Mouse (Mus musculus) spleen, postnatal 36 days (tissue): ENCODE results near the gene N4bp1.

Source experiments
- DNase-seq, 2 experiments: peaks; one replicate each; pipeline ENCODE4 v3.0.0; 2022; ENCODE audit warnings: low spot score in 2 of 2, mixed read lengths in 1 of 2

N4bp1 gene

DNA sequence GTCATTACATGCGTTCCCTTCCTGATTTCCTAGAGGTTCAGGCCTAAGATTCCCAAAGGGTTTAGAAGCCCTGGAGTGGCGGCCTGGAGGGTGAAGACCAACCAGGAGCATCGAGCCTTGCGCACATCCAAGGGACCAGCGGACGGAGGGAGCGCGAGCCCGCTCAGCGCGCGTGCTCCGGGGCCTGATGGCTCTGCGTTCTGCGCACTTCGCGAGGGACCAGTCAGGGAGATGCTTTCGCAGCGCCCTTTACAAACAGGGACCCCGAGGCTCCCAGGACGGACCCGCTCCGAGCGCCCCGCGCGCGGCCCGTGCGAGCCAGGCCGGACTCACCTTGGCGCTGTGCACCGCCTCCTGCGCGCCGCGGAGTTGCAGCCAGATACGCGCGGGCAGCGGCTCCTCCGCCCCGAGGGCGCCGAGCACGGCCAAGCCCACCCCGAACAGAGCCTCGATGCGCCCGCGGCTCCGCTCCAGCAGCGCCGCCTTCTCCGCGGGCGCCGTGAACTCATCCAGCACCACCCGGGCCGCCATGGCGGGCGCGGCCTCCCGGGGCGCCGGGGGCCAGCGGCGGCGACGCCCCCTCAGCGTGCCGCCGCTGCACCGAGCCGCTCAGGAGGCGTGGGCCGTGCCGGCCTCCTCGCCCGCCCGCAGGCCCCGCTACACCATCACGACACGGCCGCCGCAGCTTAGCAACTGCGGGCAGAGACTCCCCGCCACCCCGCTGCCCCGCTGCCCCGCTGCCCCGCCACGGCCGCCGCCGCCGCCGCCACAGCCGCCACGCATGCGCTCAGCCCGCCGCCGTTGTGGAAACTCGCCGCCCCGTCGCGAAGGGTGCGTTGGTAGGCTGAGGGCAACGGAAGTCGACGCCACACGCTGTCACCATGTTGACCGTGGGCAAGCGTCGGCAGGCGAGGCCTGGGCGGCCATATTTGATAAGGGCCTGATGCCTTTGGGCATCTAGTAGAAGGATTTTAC is at the start of gene N4bp1:
Gene N4bp1, minus strand, starts transcription at position 770 of the 975 bp plus-strand sequence.
- DNase-seq = peak; percentile 91 to 92

DNA sequence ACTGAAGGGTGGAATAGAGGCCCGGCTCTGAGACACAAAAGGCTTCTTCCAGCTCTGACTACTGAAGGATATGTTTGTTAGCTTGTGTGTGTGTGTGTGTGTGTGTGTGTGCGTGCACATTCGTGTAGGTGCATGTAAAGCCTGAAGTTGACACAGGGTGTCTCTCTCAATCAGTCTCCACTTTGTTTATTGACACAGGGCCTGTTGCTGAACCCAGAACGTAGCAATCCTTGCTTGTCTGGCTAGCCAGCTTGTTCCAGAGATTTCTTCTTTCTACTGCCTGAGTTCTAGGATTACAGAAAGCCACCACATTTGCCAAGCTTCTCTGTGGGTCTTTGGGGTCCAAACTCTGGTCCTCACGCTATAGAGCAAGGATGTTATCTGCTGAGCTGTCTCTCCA is 49.8 kb upstream of the N4bp1 start:
- no peak for DNase-seq

DNA sequence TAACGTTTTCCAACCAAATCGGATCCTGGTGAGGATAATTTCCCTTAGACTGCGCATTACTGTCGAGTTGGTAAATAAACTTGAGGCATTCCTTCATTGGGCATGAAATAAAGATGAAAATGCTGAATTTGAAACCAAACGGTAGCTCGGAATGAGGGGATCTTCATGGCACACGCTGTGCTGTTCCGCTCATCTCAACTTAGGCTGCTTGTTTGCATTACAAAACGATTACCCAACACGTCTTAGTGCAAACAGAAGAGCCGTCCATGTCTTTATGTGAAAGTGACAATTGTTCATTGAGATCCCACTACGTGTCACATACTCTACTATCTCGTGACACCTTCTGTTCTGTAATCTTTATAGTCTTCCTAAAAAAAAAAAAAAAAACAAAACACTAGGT is 49.3 kb upstream of the N4bp1 start:
- no peak for DNase-seq

- no peak for DNase-seq
Observed at GRCm38 (mm10) chr8:86933898-86934297, 48.8 kb upstream of the N4bp1 start.

DNA sequence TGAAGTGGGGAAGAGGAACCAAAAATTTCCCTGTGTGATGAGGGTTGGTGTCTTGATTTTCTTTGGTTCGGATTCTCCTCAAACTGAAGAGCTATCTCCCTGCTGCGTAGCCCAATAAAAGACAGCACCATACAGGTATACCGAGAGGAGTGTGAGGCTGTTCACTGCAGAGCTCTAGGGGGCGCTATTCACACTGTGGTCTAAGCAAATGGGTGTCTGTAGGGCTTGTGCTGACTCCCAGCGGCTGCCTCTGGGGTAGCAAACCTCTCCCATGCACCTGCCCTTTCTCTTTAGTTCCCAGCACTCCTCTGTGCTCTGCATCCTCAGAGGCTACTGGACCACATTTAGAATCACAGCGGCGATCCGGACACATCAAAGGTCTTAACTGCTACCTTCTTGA is 41.2 kb upstream of the N4bp1 start:
- DNase-seq = no peak

- DNase-seq = no peak
Observed at GRCm38 (mm10) chr8:86923219-86923835, 38.3 kb upstream of the N4bp1 start.

GRCm38 (mm10) chr8:86922673-86923072 is 37.6 kb upstream of the N4bp1 start:
- DNase-seq = no peak

- no peak for DNase-seq
Observed at GRCm38 (mm10) chr8:86922141-86922540, 37.1 kb upstream of the N4bp1 start.

GRCm38 (mm10) chr8:86920996-86921395 is 35.9 kb upstream of the N4bp1 start:
- DNase-seq = no peak

DNA sequence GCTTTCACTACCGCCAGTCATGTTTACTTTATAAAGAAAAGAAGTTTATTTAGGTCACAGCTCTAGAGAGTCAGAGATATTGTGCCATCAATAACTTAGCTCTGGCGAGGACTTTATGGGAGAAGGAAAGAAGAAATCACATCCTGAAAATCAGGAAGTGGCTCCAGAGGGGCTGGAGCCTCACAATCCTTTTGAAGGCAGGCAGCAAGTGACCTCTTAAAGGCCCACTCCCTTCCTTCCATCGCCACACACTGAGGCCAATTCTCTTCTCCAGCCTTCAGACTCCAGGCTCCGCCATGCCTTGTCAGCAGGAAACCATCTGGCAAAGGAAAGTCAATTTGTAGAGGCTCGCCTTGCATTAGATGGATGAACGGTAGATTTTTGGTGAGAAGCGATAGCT is 35.4 kb upstream of the N4bp1 start:
- DNase-seq = no peak

- DNase-seq = no peak
Observed at GRCm38 (mm10) chr8:86920024-86920423, 35.0 kb upstream of the N4bp1 start.

GRCm38 (mm10) chr8:86919262-86919661 is 34.2 kb upstream of the N4bp1 start:
- no peak for DNase-seq

DNA sequence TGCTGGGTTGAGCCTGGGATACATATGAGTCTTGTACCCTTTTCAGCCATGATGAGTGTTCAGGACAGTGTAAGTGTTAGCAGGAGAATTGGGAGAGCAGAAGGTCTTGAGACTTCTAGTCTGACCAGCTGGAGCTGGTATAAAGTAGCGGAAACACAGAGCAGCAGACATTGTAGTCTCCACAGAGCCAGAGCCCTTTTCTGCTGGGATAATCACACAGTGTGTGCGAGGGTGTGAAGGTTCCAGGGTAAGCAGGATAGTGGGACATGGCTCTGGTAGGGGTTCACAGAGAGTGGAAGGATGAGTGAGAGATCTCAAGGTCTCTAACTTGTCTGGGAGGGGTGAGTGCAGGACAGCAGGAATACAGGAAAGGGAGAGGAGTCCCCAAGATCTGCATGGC is 33.0 kb upstream of the N4bp1 start:
- no peak for DNase-seq

- no peak for DNase-seq
Observed at GRCm38 (mm10) chr8:86917689-86918088, 32.6 kb upstream of the N4bp1 start.

GRCm38 (mm10) chr8:86916369-86916768 is 31.3 kb upstream of the N4bp1 start:
- DNase-seq = no peak

GRCm38 (mm10) chr8:86911136-86911535 is 26.1 kb upstream of the N4bp1 start:
- peak; percentile 49 to 53 for DNase-seq

DNA sequence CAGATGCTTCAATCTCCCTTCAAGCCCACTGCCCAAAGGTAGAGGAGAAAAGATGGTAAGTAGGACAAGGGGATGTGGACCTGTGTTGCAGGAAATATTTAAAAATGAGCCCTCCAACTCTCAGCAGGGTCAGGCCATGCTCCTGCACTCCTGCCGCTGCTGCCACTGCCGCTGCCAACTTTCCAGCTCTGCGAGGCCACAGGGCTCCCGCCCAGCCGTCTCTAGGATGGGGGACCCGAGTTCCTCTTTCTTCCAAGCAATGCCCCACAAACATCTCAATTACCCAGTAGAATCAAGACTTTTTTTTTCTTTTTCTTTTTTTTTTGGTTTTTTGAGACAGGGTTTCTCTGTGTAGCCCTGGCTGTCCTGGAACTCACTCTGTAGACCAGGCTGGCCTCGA is 25.2 kb upstream of the N4bp1 start:
- no peak for DNase-seq

DNA sequence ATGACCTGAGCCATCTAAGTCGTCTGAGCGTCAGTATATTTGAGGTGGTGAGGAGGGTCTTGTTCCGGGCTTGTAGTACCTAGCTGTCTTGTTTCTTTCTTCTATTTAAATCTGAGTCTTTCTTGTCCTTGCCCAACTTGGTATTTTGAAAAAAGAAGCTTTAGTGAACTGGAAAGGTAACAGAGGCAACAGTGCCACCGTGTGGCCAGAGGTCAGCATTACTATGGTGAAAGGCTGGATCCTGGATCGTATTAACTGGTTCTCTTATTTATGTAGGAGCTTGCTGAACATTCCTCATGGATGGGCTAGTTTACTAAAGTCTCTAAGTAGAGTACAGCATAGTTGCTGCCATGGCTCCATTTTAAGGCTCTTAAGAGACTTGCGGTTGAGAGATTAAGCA is 23.5 kb upstream of the N4bp1 start:
- DNase-seq = peak; percentile 36 to 47

DNA sequence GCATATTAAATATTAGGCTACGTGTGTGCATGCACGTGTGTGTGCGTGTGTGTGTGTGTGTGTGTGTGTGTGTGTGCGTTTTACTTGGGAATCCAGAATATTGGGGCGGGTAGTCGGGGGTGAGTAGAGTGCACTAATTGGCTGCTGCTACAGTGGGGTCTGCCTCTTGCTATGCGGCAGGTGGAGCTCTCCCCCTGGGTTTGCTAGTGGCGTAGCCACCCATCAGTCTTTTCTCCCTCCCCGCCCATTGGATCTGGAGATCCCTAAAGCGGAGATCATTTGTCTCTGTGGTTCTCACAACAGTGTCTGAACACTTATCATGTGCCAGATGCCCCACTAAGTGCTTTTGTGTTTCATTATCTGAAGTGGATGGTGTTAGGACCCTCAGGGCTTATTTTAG is 19.9 kb upstream of the N4bp1 start:
- DNase-seq = no peak

DNA sequence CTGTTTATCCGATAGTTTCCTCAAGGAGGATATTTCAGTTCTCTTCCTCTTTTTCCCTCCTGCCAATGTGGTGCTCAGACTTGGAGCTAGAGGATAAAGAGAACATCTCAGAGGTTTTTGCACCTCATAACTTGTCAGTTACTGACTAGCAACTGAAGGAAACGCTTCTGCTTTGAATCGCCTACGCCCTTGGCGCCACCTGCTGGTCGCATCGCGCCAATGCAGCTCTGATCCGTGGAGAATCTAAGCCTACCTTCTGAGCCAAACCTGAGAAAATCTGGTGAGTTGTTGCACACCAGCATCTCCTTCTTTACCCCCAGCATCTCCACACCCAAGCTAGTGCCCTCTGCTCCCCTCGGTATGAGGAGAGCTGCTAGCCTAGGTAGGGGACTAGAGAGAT is 18.0 kb upstream of the N4bp1 start:
- DNase-seq = peak; percentile 61 to 72

GRCm38 (mm10) chr8:86902656-86903055 is 17.6 kb upstream of the N4bp1 start:
- DNase-seq = no peak

GRCm38 (mm10) chr8:86901972-86902371 is 16.9 kb upstream of the N4bp1 start:
- DNase-seq = no peak
